Mouse (Mus musculus) retina, postnatal 7 days (tissue): ENCODE measurements at regions not wholly inside any gene's neighbourhood (a gene's known extent, or its start where the extent isn't known, plus 50 kb on each side); places are given as distances from the start of the nearest gene placed in this dataset.

Experiments used
- DNase-seq: peaks from one replicate; pipeline ENCODE4 v3.0.0-alpha.2; 2012; ENCODE audit warnings: low read depth, low spot score

DNA sequence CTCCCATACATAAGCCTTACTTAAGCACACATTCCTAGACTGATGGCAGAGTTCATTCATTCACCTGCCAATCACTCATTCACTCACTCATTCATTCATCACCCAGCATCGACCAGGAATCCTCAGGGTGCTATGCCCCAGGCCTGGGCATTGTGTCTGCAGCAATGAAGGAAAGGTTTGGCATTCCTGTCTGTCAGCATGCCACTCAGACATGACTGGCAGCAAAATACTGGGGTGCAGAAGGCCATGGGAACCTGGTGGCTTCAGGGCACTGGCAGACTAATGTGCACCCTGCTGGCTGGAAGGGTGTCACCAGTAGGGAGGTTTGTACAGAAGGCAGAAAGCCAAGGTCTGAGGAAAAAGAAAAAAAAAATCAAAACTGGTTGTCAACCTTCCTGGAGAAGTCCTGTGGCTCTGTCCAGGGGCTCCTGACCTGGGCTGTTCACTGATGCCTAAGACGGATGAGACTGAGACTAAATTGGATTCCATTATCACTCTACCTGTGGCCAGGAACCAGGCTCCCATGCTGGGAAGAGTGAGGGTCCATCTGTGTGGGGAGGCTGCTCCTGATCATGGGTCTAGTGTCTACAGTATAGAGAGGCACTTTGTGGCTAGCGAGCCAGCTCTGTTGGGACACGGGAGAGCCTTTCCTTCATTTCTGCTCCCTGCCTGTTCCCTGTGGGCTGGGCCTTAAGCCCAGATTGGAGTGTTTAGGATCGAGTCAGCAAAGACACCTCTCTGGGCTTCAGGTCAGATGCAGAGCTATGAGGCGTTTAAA lies 104.1 kb downstream of the Cstad start:
- DNase-seq, result no peak

DNA sequence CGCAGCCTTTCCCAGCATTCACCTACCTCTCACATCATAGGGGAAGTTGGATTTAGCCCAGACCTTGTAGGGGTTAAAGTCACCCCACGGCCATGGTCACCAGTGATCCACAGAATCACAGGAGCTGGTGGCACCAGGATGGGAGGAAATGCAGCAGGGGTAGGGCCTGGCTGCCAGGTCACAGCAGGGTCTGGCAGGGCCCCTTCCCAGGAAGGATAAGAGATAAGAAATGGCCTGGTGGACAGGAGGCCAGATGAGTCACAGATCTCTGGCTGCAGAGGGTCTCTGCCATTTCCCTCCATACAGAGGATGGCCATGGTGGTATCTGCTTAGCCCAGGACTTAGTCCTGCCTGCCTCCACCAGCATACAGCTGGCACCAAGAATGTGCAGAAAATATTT lies 103.0 kb downstream of the Cstad start:
- no peak for DNase-seq

DNA sequence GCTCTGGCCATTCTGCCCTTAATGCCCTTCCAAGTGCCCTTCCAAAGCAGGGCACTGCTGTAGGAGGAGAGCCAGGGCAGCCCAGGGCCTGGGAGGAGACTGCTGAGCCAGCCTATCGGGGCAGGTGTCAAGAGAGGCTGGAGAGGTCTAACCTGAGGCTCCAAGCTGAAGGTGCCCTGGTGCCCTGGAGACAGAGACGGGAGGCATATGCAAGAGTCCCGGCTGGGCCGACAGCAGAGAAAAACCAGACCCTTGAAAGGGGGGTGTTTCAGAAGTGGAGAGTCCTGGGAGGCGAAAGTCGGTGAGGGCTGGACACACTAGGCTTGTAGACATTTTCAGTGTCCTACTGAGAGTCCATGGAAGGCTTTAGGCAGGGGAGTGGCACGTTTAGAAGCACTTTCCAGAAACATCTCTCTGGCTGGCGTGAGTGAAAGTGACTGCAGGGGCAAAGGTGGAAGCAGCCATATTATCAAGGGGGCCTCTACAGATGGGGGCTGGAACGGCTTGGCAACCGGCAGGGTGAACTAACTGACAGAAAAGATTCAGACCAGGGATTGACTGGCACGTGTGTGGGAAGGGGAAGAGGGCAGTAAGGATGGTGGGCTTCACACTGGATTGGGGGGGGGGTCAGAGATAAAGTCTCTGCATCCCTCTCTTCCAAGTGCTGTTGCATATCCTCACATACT lies 101.1 kb downstream of the Cstad start:
- no peak for DNase-seq

DNA sequence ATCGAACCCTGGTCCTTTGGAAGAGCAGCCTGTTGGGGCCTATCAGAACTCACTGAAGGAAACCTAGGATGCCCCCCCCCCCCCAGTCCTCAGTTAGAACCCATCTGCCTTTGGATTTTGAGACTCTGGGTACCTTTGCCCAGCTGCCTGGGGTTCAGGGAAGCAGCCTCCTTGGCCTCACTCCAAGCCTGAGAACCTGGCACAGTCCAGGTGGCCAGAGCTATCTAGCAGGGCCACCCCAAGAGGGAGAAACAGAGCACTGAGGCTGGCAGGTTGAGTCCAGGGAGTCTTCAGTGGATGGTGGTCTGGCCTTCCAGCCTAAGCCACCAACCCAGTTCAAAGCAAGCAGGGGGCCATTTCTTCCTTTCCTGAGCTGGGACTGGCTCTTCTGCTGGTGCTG lies 100.2 kb downstream of the Cstad start:
- no peak for DNase-seq

DNA sequence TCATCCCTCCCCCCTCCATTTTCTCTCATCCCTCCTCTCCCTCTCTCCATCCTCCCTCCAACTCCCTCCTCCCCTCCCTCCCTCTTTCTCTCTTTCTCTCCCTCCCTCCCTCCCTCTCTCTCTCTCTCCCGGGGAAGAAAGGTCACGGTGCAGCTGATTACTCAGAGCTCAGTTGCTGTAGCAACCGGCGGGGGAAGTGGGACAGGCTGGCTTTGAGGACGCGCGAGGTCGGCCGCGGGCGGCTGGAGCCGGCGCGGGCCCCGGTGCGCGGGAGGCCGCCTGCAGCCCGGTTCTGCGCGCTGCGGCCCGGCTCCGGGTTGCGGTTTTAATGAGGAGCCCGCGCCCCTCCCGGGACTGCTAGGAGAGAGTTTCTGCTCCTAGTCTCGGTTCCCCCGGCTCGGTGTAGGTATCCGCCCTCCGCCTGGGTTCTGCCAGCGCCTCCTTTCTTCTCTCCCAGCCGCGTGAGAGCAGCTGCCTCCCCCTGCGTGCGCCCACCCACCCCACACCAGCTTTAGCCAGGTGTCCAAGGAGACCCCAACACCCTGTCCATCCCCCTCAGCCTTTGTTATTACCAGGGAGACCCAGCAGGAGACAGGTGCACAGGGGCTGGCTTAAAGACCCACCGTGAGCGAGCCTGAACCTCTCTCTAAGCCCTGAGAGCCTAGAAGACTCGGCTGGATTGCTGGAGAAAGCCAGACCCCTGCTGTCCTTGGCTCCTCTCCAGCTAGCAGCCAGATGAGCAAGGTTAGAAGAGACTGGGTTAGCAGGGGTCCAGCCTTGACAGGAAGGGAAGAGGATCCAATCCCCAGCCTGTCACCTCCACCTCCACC lies 98.6 kb downstream of the Cstad start:
- peak; percentile 91 for DNase-seq

DNA sequence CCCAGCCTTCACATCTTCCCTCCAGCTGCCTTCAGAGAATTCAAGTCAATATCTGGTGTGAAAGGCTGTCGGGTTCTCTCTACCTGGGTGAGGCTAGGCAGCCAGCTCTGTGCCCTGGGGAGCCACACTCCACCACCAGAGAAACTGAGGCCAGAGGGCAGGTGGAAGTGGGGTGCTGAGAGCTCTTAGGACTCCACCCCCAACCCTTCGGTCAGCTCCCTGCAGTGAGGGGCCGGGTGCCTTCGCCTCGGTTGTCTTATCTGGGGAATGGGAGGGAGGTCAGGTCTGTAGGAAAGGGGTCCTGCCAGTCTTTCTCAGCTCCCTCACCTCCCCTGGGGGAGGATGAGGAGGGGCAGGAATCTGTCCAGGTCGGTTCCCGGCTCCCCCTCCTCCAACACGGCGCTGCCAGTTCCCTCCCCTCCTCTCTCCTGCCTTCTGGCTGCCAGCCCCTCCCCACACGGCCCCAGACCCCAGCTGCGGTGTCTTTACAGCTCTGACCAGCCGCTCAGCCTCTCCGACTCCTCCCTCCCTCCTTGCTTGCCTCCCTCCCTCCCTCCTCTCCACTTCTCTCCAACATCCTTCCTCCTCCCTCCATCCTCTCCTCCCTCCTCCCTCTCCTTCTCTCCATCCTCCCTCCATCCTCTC lies 97.8 kb downstream of the Cstad start:
- DNase-seq, result peak; percentile 59

DNA sequence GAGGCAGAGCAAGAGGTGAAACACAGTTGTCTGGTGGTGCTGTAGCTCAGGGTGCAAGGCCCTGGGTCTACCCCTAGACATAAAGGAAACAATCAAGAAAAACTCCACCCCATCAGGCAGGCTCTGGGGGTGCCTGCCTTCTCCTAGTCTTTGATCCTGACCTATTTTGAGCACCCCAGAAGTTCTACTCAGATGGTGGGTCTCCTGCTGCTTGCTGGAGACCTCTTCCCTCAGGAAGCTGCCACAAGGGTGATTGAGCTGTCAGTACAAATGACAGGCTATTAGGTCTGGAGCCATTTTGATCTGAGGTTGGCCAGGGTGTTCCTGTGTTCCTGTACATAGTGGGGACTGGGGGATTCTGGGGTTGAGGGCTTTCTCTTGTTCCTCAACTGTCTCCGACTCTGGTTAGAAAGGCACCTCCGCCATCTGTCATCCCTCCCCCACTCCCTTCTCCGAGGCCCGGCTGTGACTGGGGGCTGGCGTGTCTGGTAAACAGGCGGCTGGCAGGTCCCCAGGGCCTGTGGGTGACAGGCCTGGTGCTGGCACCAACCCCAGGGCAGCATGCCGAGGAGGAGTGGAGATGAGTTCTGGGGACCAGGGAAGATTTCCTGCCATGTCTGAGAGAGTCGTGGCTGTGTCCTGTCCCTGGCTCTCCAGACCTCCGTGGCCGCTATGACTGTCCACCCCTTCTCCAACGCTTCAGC lies 97.2 kb downstream of the Cstad start:
- no peak for DNase-seq

DNA sequence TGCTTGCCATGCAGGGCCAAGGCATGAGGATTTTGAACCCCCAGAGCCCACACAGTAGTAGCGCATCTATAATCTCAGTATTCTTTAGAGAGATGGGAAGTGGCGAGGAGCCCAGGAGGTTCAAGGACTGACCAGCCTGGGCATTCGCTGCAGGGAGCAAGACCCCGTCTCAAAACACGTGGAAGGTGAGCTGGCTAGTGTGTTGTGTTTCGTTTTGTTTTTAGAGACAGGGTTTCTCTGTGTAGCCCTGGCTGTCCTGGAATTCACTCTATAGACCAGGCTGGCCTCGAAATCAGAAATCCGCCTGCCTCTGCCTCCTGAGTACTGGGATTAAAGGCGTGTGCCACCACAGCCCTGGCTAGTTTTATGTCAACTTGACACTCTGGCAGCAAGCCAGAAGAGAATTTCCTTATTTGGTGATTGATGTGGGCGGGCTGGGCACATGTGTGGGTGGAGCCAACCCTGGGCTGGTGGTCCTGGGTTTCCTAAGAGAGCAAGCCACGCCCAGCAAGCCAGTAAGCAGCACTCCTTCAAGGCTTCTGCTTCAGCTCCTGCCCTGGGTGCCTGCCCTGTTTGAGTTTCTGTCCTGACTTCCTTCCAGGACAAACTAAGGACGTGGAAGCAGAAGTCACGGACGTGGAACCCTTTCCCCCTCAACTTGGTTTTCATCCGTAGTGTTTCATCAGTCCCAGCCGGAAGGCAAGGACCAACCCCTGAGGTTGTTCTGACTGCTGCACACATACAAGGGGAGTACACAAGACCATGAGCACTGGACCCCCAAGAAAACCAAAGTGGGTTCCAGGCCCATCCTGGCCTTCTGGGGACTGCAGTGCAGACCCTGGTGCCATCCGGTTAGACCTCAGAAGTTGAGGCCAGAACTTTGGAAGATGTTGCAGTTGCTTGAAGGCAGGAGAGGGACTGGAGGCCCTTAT lies 96.4 kb downstream of the Cstad start:
- DNase-seq, result no peak

DNA sequence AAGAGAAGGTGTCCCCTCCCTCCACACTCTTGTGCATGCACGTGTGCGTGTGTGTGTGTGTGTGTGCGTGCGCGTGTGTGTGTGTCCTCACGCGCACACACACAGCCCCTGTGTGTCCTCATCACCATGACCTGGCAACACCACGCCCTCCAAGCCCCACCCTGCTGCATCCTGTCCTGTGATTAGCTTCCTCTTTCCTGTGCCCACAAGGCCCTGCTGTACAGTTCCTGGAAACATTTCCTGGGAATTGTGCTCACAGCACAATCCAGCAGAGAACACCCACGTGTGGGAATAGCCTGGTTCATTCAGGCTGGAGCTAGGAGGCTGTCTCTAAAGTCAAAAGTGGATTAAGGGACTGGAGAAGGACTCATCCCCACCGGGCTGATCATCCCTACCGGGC lies 95.5 kb downstream of the Cstad start:
- no peak for DNase-seq

DNA sequence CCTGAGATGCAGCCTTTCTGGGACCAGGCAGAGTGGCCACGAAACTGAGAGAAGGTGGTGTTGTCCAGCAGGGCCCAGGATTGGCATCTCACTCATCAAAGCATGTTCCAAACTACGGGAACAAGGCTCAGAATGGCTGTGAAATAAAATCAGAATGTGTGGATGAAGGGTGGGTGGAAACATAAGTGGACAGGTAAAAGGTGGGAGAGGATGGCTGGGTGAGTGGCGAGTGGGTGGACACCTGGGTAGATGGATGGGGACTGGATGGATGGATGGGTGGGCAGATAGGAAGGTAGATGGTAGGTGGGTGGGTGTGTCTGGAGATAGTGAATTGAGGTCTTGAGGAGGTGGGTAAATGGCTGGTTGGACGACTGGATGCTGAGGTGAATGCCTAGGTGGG lies 93.6 kb downstream of the Cstad start:
- no peak for DNase-seq

DNA sequence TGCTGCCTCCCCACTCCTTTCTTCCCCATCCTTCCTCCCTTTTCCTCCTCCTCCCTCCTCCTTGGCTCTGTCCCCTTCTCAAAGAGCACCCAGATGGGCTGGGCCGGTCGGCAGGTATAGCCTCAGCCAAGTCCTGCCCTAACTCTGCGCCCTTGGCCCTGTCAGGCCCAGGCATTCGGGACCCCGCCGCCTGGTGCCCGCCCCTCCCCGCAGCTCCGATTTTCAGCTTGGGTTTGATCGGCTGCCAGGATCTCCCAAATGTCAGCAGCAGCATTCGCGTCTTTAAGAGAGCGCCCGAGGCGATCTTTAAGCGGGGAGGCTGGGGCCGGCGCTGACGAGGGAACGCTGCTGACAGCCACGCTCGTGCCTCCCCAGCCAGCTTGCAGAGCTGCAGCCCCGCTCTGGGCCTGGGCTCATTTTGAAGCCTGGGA lies 92.3 kb downstream of the Cstad start:
- DNase-seq, result no peak

DNA sequence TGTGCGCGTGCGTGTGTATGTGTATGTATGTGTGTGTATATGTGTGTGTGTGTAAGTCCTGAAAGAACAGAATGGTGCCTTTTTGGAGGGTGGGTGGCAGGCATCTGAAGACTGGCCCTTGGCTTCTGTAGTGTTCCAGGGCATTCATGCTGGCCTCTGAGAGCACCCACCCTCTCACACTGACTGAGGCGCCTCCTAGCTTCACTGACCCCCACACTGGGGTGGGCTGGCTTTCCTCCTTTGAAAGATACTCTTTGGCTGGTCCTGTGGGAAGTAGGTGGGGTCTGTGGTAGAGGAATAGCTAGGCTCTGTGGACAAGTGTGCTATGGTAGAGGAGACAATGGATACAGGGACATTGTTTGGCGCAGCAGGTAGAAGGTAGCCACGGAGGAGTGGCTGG lies 91.5 kb downstream of the Cstad start:
- no peak for DNase-seq

DNA sequence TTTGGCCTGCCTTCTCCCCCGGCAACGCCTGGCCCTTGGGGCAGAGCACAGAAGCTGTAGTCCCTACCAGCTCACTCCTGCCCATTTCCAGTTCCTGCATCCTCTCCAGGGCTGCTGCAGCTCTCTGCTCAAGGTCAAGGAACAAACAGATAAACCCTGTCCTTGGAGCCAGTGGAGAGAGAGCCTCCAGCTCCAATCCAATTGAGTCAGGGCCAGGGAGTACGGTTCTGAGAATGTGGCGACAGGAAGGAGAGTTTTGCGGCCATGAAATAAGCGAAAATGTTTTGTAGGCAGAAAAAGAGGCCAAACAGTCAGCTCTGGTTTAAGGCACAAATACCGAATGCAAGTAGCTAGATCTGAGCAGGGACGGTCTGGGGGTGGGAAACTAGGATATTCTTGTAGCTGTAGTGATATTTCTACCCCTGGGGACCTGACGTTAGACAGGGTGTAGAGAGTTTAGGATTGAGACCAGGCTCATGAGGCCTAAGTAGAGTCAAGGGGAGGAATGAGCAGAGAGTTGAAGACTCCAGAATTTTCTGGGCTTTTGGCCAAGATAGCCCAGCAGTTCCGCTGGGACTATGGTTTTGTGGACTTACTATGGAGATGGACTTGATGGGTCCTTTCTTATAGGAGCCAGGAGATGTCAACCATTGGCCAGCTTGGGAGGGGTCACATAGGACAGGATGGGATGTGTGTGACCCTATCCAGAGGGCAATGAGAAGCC lies 90.5 kb downstream of the Cstad start:
- no peak for DNase-seq

DNA sequence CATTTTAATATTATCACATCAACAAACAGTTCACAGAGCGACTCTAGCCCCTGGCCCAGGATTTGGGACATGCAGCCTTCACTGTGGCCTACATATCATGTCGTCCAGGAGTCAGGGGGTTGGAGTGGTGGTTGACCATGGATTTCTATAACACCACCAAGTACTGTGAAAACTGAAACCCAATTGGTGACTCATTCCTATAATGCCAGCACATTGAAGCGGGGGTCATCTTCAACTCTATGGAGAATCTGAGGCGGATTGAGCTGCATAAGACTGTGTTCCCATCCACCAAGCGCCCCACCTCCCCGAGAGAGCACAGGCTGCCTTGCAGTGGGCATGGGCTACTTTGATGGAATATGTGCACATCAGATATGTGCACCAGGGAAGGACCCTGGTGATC lies 89.6 kb downstream of the Cstad start:
- no peak for DNase-seq

DNA sequence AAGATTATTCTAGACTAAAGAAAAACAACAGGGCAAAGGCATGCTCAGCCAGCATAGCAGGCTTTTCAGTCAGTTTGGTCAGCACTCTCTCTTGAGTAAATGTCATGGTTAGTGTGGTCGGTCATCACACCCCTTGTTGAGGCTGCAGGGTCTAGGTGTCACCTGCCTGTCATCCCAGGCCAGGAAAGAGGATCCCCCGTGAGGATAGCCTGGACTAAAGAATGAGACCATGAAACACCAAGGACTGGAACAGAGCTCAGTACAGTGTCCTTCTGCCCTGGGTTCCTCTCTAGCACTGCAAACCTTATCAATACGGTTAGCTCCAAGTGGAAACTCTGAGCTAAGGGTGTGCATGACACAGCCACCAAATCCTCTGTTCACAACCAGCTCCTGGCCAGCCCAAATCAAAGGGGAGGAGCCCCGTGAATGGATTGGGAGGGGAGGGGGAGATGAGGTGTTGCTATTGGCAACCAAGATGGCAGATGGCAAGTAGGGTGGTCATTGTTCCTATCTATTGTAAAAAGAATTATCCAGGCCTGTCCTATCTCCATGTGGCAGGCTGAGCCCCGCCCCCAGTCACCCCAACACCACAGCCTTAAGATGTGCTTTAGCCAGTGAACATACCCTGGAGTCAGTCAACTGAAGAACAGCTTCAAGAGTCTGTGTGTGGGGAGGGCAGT lies 87.4 kb downstream of the Cstad start:
- DNase-seq, result no peak

DNA sequence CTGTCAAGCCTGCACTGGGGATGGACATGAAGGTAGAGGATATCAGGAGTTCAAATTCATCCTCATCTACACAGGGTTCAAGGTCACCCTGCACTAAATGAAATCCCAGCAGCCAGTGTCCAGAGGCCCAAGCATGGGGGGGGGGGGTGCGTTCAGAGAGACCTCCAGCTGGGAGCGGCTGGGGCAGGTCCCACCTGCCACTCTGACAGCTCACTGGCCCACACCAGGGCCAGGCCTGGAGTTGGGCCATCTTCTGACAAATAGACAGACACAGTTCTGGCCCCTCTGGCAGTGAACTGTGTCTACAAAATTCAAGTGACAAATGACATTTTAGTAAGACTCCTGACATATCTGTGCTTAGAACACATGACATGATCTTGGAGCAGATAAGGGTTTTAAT lies 86.8 kb downstream of the Cstad start:
- no peak for DNase-seq

DNA sequence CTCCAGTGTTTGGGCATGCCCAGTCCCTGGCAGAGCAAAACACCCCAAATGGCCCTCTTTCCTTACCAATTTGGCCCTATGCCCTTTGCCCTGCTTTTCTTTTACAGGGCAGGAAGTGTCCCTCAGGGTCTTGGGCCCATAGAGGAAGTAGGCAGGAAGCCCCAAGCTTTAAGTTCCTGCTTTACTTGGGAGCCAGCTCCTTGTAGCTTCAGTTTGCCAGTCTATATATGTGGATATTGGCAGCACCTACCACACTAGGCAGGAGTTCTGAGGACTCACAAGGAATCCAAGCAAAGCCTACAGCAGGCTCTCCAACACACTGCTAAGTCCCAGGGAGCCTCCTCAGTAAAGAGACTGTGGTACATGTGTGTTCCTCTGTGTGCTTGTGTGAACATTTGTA lies 84.2 kb downstream of the Cstad start:
- DNase-seq, result no peak

DNA sequence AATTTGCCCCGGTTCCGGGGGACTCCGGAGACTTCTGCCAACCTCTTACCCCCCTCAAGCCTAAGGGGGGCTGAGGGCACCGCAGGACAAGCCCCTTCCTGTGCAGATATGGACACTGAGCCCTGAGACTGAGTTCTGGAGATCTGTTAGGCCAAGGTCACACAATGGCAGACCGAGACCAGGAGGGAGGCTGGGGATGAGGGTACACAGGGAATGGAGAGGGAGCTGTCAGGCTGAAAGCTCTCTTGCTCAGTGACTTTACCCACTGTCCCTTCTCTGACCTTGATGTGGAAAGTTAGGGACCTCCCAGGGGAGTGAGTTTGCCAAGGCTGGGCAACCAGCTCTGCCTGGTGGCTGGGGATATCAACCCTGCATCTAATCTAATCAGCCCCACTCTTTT lies 82.7 kb downstream of the Cstad start:
- DNase-seq, result no peak

DNA sequence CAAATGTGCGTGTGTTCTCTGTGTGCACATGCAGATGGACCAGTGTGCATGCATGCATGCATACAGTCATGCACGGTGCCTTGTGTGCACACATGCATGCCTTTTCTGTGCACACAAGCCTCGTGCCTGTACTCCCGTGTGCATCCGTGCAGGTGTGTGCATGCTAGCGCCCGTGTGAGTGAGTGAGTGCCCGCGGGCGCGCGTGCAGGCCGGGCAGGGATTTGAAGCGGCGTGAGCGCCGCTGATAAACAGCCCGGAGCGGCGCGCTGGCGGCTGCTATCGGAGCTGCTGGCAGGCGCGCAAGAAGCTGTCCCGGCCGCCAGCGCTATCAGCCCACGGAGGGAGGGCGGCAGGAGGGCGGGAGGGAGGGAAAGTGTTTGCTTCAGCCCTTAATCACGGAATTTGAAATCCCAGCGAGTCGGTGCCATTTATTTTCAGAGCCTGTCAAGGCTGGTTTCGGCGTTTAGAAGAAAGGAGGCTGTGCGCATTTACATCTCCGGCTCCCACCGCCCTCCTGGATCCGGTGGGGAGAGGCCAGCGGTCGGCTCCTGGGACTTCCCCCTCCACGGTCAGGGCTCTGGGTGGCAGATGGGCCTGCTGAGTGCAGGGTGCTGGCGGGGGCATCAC lies 82.1 kb downstream of the Cstad start:
- DNase-seq, result peak; percentile 57
